Mouse (Mus musculus) thymus, adult 2 months (tissue): ENCODE results near the gene Bst1.

Experiments used
- CTCF ChIP-seq: fragments of 200-500 bp; IDR thresholded peaks from 2 replicates; pipeline ENCODE4 v1.5.1; 2012; ENCODE audit warnings: mild to moderate bottlenecking, control low read depth, low read length, moderate library complexity, borderline replicate concordance; ENCODE audit not compliant: control insufficient read depth, poor library complexity, insufficient read depth; ENCODE audit errors: extremely low read depth
- POLR2A ChIP-seq: fragments of 200-500 bp; IDR thresholded peaks from 2 replicates; pipeline ENCODE4 v1.6.1; 2012; ENCODE audit warnings: mild to moderate bottlenecking, low read length, control low read depth, moderate library complexity; ENCODE audit not compliant: control insufficient read depth, poor library complexity, insufficient read depth; ENCODE audit errors: extremely low read depth

GRCm38 (mm10) chr5:43807744-43808696 is 10.7 kb upstream of the Bst1 start:
- TF ChIP-seq CTCF (0 out of 2 replicates have a peak, but pooled peaks have one; percentile 60), POLR2A (peak; percentile 80)
